20 mouse cellular contexts compared by ENCODE assay signal in the genomic region with DNA sequence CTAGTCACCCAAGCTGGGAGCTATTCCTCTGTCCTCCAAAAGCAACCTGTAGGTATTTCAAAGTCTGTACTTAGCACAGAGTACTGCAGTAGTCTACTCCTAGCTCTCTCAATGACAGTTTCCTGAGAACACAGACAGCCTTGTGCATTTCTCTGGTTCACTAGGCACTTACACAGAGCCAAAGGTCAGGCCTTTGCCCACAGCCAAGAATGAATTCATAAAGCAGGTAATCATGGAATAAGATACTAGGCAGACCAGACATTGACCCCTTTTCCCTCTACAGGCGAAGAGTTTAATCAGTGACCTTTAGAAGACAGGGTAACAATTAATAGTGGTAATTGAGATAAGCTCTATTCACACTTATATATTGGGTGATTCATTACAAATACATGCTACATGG.
"Had no signal": no experiment of that assay in that cellular context is flagged by ENCODE, and none has a peak within 500 bp of the region (broad histone marks: within the 10 kb centered on the region; RNA-seq: fewer than 3 reads in every experiment).

No protein-coding gene starts in this region.

- H3K36me3 ChIP-seq: forebrain, embryonic 15.5 days; heart, embryonic 12.5 days; hindbrain, embryonic 10.5 days; hindbrain, embryonic 12.5 days; limb, embryonic 10.5 days; limb, embryonic 12.5 days; liver, embryonic 13.5 days; liver, embryonic 15.5 days had no signal

- ATAC-seq: forebrain, embryonic 15.5 days; inflammation-experienced regulatory T-cells, adult 6 months had no signal

- H3K4me2 ChIP-seq: forebrain, embryonic 15.5 days; heart, embryonic 12.5 days; hindbrain, embryonic 12.5 days; hindbrain, embryonic 14.5 days; limb, embryonic 12.5 days; liver, embryonic 11.5 days; liver, embryonic 13.5 days; liver, embryonic 15.5 days had no signal

- H3K27ac ChIP-seq: forebrain, embryonic 15.5 days; gastrocnemius, adult 2 months; heart, adult 2 months; hindbrain, embryonic 10.5 days; hindbrain, embryonic 12.5 days; hindbrain, embryonic 14.5 days; limb, embryonic 10.5 days; limb, embryonic 12.5 days; liver, embryonic 13.5 days; liver, embryonic 15.5 days had no signal

- H3K4me1 ChIP-seq: forebrain, embryonic 15.5 days; heart, embryonic 12.5 days; hindbrain, embryonic 10.5 days; hindbrain, embryonic 12.5 days; limb, embryonic 10.5 days; limb, embryonic 12.5 days; liver, embryonic 13.5 days; liver, embryonic 15.5 days had no signal

- H3K9me3 ChIP-seq: forebrain, embryonic 15.5 days; hindbrain, embryonic 10.5 days; hindbrain, embryonic 12.5 days; limb, embryonic 10.5 days; limb, embryonic 12.5 days; liver, embryonic 13.5 days; liver, embryonic 15.5 days had no signal

- H3K9ac ChIP-seq: forebrain, embryonic 15.5 days; heart, embryonic 12.5 days; hindbrain, embryonic 12.5 days; hindbrain, embryonic 14.5 days; limb, embryonic 12.5 days; liver, embryonic 13.5 days; liver, embryonic 15.5 days had no signal

- DNase-seq: gastrocnemius, adult 2 months; gastrocnemius, postnatal 10 days; gastrocnemius, postnatal 25 days; heart, adult 2 months; heart, postnatal 10 days; heart, postnatal 4 days; kidney, adult 18-20 months; layer of hippocampus, postnatal 36 days; liver; liver, embryonic 13.5 days had no signal

- H3K27me3 ChIP-seq: forebrain, embryonic 15.5 days; heart, embryonic 12.5 days; hindbrain, embryonic 12.5 days; limb, embryonic 12.5 days; liver, embryonic 13.5 days; liver, embryonic 15.5 days had no signal

- H3K4me3 ChIP-seq: forebrain, embryonic 15.5 days; gastrocnemius, adult 2 months; heart, adult 2 months; heart, embryonic 12.5 days; hindbrain, embryonic 10.5 days; hindbrain, embryonic 12.5 days; limb, embryonic 10.5 days; limb, embryonic 12.5 days; liver, embryonic 13.5 days; liver, embryonic 15.5 days had no signal
